Mouse (Mus musculus) central nervous system, embryonic 11.5 days (tissue): Measurements from ENCODE around the gene Cd274. TPM values are rescaled to one million over a fixed set of nuclear protein-coding genes. Genes with fewer than 3 reads are reported as not detected.

Source experiments
- polyA plus RNA-seq: library from polyadenylated mRNA; depleted of rRNA; stranded (reverse); fragments of >200 nt; gene quantifications from 2 replicates; pipeline ENCODE4 v1.2.3, GENCODE M21; 2012; rRNA removed

The Cd274 gene
- 0.60 and 0.86 TPM in 2 replicates for polyA plus RNA-seq

DNA sequence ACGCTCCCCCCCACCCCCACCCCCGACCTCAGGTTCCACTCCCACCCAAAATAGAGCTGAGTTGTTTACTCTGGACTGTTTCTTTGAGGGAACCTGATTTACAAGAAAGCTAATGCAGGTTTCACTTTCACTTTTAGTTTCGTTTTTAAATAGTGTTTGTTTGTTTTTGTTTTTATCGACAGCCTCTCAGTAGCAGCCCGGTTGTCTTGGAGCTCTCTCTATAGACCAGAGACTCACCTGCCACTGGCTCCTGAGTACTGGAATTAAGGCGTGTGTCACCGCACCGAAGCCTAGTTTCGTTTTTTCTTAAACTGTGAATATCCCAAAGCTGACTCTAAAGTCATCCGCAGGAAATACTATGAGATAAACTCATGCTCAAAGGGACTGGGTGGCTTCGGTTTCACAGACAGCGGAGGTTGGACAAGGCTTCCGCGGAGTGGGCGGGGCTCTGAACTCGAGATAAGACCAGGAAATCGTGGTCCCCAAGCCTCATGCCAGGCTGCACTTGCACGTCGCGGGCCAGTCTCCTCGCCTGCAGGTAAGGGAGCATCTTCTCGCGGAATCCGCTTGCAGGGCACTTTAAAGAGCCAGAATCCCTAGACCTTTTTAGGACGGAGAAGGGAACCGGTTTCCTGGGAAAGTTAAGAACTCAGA lies at the start of gene Cd274, which contains the start of gene Plgrkt:
TSS of gene Cd274 (plus strand) at position 487 of the 654 bp plus-strand sequence.
TSS of gene Plgrkt (minus strand) at position 422 of the 654 bp plus-strand sequence.

DNA sequence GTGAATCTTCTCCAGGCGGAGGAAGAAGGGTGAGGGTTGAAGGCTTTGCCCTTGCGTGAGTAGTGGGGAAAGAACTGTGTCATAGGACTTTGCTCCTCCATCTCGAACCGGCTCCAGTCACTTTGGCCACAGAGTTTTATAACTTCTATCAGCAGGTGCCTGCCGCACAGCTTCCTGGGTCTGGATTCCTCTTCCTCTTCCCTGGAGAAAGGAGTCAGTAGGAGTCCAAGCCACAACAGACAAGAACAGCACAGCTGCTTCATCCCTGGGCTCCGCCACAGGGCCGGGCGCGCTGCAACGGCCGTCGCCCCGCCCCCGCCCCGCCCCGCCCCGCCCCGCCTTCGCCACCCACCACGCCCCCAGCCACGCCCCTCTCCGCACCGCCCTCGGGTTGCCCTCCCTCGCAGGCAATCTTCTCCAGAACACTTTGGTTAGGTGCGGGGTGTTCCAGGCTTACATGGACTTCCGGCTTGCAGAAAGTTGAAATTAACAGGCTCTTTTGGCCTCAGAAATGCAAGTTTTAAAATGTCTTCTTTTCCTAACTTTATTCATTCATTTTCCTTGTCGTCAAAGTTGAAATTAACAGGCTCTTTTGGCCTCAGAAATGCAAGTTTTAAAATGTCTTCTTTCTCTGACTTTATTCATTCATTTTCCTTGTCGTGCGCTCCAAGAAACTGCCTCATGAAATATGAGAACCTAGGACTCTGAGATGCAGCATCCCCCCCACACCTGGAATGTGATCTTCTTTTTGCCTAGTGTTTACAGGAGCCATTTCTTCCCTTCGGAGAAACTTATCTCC lies 42.0 kb upstream of the Cd274 start, which contains the start of gene Insl6:
TSS of gene Insl6 (minus strand) at position 304 of the 799 bp plus-strand sequence.

DNA sequence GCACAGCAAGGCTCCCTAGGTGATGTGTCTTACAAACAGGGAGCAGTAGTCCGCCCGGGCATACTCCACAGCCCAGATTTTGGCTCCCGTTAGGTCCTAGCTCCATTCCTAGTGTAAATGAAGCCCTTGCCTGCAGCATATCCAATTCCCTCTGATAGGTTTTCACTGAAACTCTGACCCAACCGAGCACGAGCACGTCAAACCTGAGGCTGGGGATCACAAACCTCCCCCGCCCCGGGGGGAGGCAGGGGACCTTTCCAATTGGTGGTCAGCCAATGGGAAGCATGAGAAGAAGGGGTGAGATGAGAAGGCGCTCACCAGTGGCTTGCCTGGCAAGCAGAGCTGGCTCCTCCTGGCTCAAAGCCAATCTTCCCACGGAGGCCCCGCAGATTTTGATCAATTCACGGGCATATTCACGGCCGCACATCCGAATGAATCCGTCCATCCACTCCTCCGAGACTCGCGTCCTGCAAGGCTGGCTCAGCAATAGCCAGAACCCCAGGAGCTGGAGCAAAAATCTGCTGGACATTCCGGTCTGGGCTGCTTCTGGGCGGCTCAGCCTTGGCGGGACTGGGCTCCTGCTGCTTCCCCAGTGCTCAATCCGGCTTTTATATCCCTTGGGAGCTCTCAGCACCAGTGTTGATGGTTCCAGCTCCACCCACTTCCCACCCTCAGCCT lies 33.0 kb upstream of the Cd274 start, which contains the start of gene Rln1:
TSS of gene Rln1 (minus strand) at position 603 of the 678 bp plus-strand sequence.

DNA sequence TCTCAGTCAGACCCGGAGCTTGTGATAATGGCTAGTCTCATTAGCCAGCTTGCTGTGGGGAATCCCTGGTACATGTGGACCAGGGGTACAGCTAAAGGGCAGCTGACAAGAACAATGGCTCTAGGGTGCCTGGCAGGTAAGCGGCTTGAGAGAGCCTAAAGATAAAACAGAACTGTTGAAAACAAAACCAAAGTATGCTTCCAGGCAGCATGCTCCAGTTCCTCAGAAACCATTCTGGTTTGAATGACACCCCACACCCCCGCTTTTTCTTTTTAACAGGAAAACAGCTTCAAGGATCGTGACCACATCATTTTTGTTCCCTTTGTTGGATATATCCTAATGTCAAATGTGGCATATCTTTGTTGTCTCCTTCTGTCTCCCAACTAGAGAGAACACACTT lies 43.4 kb downstream of the Cd274 start, which contains the start of gene Pdcd1lg2:
TSS of gene Pdcd1lg2 (plus strand) at position 301 of the 400 bp plus-strand sequence.

Other genes with a start within 250 kb of the Cd274 start
- gene Jak2, start 115.6 kb upstream of the Cd274 start, polyA plus RNA-seq = 15.1 and 17.9 TPM in 2 replicates
- gene Insl6, start 42.1 kb upstream of the Cd274 start, polyA plus RNA-seq = 3.3 and 4.0 TPM in 2 replicates
- gene Rln1, start 32.8 kb upstream of the Cd274 start, polyA plus RNA-seq = 0.43 and 0.54 TPM in 2 replicates
- 25.4 and 38.4 TPM in 2 replicates for gene Plgrkt, start 65 bp upstream of the Cd274 start, polyA plus RNA-seq
- not detected in 2 replicates for gene Pdcd1lg2, start 43.5 kb downstream of the Cd274 start, polyA plus RNA-seq
- gene Ric1, start 154.8 kb downstream of the Cd274 start, polyA plus RNA-seq = 19.6 and 30.5 TPM in 2 replicates